Comparison of ENCODE assay signal across 11 mouse cellular contexts in the genomic region with DNA sequence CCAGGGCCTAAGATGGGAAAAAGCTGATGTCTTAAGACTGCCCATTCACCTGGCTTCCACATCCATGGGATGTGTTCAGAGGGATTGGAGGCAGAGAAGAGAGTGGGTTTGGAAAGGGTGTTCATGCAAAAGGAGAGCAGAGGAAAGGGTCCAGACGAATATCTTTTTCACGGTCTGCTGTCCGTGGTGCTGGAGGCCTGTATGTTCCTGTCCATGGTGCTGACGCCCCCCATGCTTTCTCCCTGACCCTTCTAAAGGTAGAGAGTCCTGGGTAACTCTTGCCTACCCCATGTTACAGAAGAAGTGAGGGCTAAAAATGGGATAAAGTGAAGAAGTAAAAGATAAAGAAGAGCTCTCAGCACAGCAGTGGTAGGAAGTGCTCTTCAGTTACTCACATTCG. TPM values are rescaled to one million over a fixed set of nuclear protein-coding genes. Genes with fewer than 3 reads are reported as not detected.
A peak's percentile ranks its signal among the peaks of the same experiment; 100 is the strongest.
DNase-seq lines count a peak whose midpoint lies in the region; ATAC-seq lines count a peak whose summit lies in the region.
"Had no signal": no experiment of that assay in that cellular context is flagged by ENCODE, and none has a peak within 500 bp of the region (broad histone marks: within the 10 kb centered on the region; RNA-seq: fewer than 3 reads in every experiment).

No protein-coding gene starts in this region.

- H3K9ac ChIP-seq in forebrain, embryonic 14.5 days (ENCODE audit: low read length): no peak overlapping the region
- no peak overlapping the region for H3K9ac ChIP-seq in forebrain, embryonic 13.5 days
- no peak overlapping the region for H3K9ac ChIP-seq in neural tube, embryonic 15.5 days (replicated peaks)
- H3K9ac ChIP-seq in embryonic facial prominence, embryonic 14.5 days (ENCODE audit: low read depth, low read length): no peak overlapping the region
- H3K9ac ChIP-seq: embryonic facial prominence, embryonic 13.5 days had no signal

- no peak for ATAC-seq in forebrain, embryonic 14.5 days
- ATAC-seq in forebrain, embryonic 13.5 days: no peak
- ATAC-seq in neural tube, embryonic 15.5 days (ENCODE audit: low FRiP score): no peak
- ATAC-seq in embryonic facial prominence, embryonic 14.5 days (ENCODE audit: low read depth): no peak
- ATAC-seq in frontal cortex, adult (ENCODE audit: low TSS enrichment): no peak
- ATAC-seq: intestine, embryonic 16.5 days had no signal

- H3K9me3 ChIP-seq in forebrain, embryonic 14.5 days (replicated peaks; ENCODE audit: control insufficient read depth, low read length): no peaks in the 10 kb centered on the region
- H3K9me3 ChIP-seq in forebrain, embryonic 13.5 days (replicated peaks): no peaks in the 10 kb centered on the region
- no peaks in the 10 kb centered on the region for H3K9me3 ChIP-seq in neural tube, embryonic 15.5 days (replicated peaks)
- no peaks in the 10 kb centered on the region for H3K9me3 ChIP-seq in embryonic facial prominence, embryonic 14.5 days (ENCODE audit: control insufficient read depth, low read length)
- H3K9me3 ChIP-seq: embryonic facial prominence, embryonic 13.5 days; megakaryocyte, embryonic 14.5 days had no signal

- 21% methylated on average over 5 of the region's 5 CpGs for WGBS in forebrain, embryonic 14.5 days
- 16% methylated on average over 5 of the region's 5 CpGs for WGBS in forebrain, embryonic 13.5 days
- 12% methylated on average over 5 of the region's 5 CpGs for WGBS in neural tube, embryonic 15.5 days
- 13% methylated on average over 5 of the region's 5 CpGs for WGBS in embryonic facial prominence, embryonic 14.5 days

- H3K27me3 ChIP-seq in forebrain, embryonic 14.5 days (replicated peaks; ENCODE audit: control insufficient read depth, insufficient read depth, low read length): no peaks in the 10 kb centered on the region
- no peaks in the 10 kb centered on the region for H3K27me3 ChIP-seq in forebrain, embryonic 13.5 days
- no peaks in the 10 kb centered on the region for H3K27me3 ChIP-seq in neural tube, embryonic 15.5 days (replicated peaks)
- H3K27me3 ChIP-seq in embryonic facial prominence, embryonic 14.5 days (replicated peaks; ENCODE audit: control insufficient read depth, insufficient read depth, low read length): no peaks in the 10 kb centered on the region
- H3K27me3 ChIP-seq: embryonic facial prominence, embryonic 13.5 days had no signal

- peaks cover 12% of the 10 kb centered on the region for H3K4me1 ChIP-seq in forebrain, embryonic 14.5 days (ENCODE audit: control insufficient read depth, insufficient read depth, low read length)
- peaks cover 34% of the 10 kb centered on the region for H3K4me1 ChIP-seq in forebrain, embryonic 13.5 days
- peaks cover 6% of the 10 kb centered on the region; the same call in 1 of the 2 replicates for H3K4me1 ChIP-seq in neural tube, embryonic 15.5 days
- H3K4me1 ChIP-seq in embryonic facial prominence, embryonic 14.5 days (ENCODE audit: control insufficient read depth, insufficient read depth, low read length): no peaks in the 10 kb centered on the region
- H3K4me1 ChIP-seq: megakaryocyte, embryonic 14.5 days had no signal

- H3K27ac ChIP-seq in forebrain, embryonic 14.5 days (ENCODE audit: low read depth, low read length): peak overlapping the region; percentile 9; the same call in 1 of the 2 replicates
- H3K27ac ChIP-seq in forebrain, embryonic 13.5 days: no peak overlapping the region; the same call in 1 of the 2 replicates
- no peak overlapping the region for H3K27ac ChIP-seq in neural tube, embryonic 15.5 days (replicated peaks)
- H3K27ac ChIP-seq in embryonic facial prominence, embryonic 14.5 days (replicated peaks; ENCODE audit: low read depth, low read length): no peak overlapping the region
- H3K27ac ChIP-seq: embryonic facial prominence, embryonic 13.5 days had no signal

- no peak for DNase-seq in forebrain, embryonic 14.5 days (ENCODE audit: low spot score)
- peak; percentile 40 for DNase-seq in neural tube, embryonic 10.5 days (ENCODE audit: extremely low spot score, low spot score)
- peak; percentile 26 for DNase-seq in embryonic facial prominence, embryonic 14.5 days (ENCODE audit: low spot score)
- peak; percentile 12 to 34 for DNase-seq in thymus, postnatal 36 days
- no peak for DNase-seq in right cerebral cortex, adult 18-20 months

- no peak overlapping the region for H3K4me2 ChIP-seq in forebrain, embryonic 14.5 days (ENCODE audit: low read length)
- no peak overlapping the region for H3K4me2 ChIP-seq in forebrain, embryonic 13.5 days
- no peak overlapping the region for H3K4me2 ChIP-seq in neural tube, embryonic 15.5 days
- no peak overlapping the region for H3K4me2 ChIP-seq in embryonic facial prominence, embryonic 14.5 days (ENCODE audit: low read depth, low read length)
- H3K4me2 ChIP-seq: embryonic facial prominence, embryonic 13.5 days had no signal

- H3K36me3 ChIP-seq in forebrain, embryonic 14.5 days (ENCODE audit: control insufficient read depth, insufficient read depth, low read length): 0 out of 2 replicates have a peak, but pooled peaks cover 7% of the 10 kb centered on the region
- H3K36me3 ChIP-seq in forebrain, embryonic 13.5 days (ENCODE audit: poor library complexity, severe bottlenecking): peaks cover 7% of the 10 kb centered on the region; the same call in 1 of the 2 replicates
- H3K36me3 ChIP-seq in neural tube, embryonic 15.5 days: no peaks in the 10 kb centered on the region
- no peaks in the 10 kb centered on the region for H3K36me3 ChIP-seq in embryonic facial prominence, embryonic 14.5 days (ENCODE audit: control insufficient read depth, insufficient read depth, low read length)
- H3K36me3 ChIP-seq: embryonic facial prominence, embryonic 13.5 days had no signal

- no peak overlapping the region for H3K4me3 ChIP-seq in forebrain, embryonic 14.5 days (ENCODE audit: low read depth, low read length)
- no peak overlapping the region for H3K4me3 ChIP-seq in forebrain, embryonic 13.5 days
- H3K4me3 ChIP-seq in neural tube, embryonic 15.5 days (replicated peaks): no peak overlapping the region
- H3K4me3 ChIP-seq in embryonic facial prominence, embryonic 14.5 days (ENCODE audit: low read depth, low read length): no peak overlapping the region
- H3K4me3 ChIP-seq: embryonic facial prominence, embryonic 13.5 days; megakaryocyte, embryonic 14.5 days had no signal

RNA-seq across cellular contexts. Expression of a gene that starts 22.6 kb away (rescaled TPM):
- 0.26 TPM in 1 of 2 replicates, not detected in the other for polyA plus RNA-seq in forebrain, embryonic 14.5 days (2014; fragmentation: Nextera tagmentation; extraction: Ambion mirVana)
- 0.15 and 0.24 TPM in 2 replicates for polyA plus RNA-seq in forebrain, embryonic 13.5 days (2015; fragmentation: Nextera tagmentation; extraction: Ambion mirVana)
- polyA plus RNA-seq in neural tube, embryonic 15.5 days (2015; fragmentation: Nextera tagmentation; extraction: Ambion mirVana): 0.05 and 0.20 TPM in 2 replicates
- polyA plus RNA-seq in embryonic facial prominence, embryonic 14.5 days (2014; fragmentation: Nextera tagmentation; extraction: Ambion mirVana): 0.14 TPM in 1 of 2 replicates, not detected in the other

RNA-seq across cellular contexts. Expression of a gene that starts 26.6 kb away (rescaled TPM):
- polyA plus RNA-seq in forebrain, embryonic 14.5 days (2014; fragmentation: Nextera tagmentation; extraction: Ambion mirVana): 53.6 and 77.2 TPM in 2 replicates
- polyA plus RNA-seq in forebrain, embryonic 13.5 days (2015; fragmentation: Nextera tagmentation; extraction: Ambion mirVana): 42.7 and 45.4 TPM in 2 replicates
- polyA plus RNA-seq in neural tube, embryonic 15.5 days (2015; fragmentation: Nextera tagmentation; extraction: Ambion mirVana): 86.3 and 95.4 TPM in 2 replicates
- 9.7 and 10.2 TPM in 2 replicates for polyA plus RNA-seq in embryonic facial prominence, embryonic 14.5 days (2014; fragmentation: Nextera tagmentation; extraction: Ambion mirVana)

RNA-seq across cellular contexts. Expression of a gene that starts 44.6 kb away (rescaled TPM):
- polyA plus RNA-seq in forebrain, embryonic 14.5 days (2014; fragmentation: Nextera tagmentation; extraction: Ambion mirVana): 5.4 and 8.0 TPM in 2 replicates
- polyA plus RNA-seq in forebrain, embryonic 13.5 days (2015; fragmentation: Nextera tagmentation; extraction: Ambion mirVana): 3.1 and 3.5 TPM in 2 replicates
- 3.6 and 4.5 TPM in 2 replicates for polyA plus RNA-seq in neural tube, embryonic 15.5 days (2015; fragmentation: Nextera tagmentation; extraction: Ambion mirVana)
- polyA plus RNA-seq in embryonic facial prominence, embryonic 14.5 days (2014; fragmentation: Nextera tagmentation; extraction: Ambion mirVana): 1.1 and 1.8 TPM in 2 replicates

RNA-seq across cellular contexts. Expression of a gene that starts 52.3 kb away (rescaled TPM):
- 1.3 and 2.0 TPM in 2 replicates for polyA plus RNA-seq in forebrain, embryonic 14.5 days (2014; fragmentation: Nextera tagmentation; extraction: Ambion mirVana)
- polyA plus RNA-seq in forebrain, embryonic 13.5 days (2015; fragmentation: Nextera tagmentation; extraction: Ambion mirVana): 1.7 and 2.0 TPM in 2 replicates
- polyA plus RNA-seq in neural tube, embryonic 15.5 days (2015; fragmentation: Nextera tagmentation; extraction: Ambion mirVana): 3.9 and 6.3 TPM in 2 replicates
- 2.3 and 4.5 TPM in 2 replicates for polyA plus RNA-seq in embryonic facial prominence, embryonic 14.5 days (2014; fragmentation: Nextera tagmentation; extraction: Ambion mirVana)

RNA-seq across cellular contexts. Expression of a gene that starts 52.4 kb away (rescaled TPM):
- 104 TPM in 2 replicates for polyA plus RNA-seq in forebrain, embryonic 14.5 days (2014; fragmentation: Nextera tagmentation; extraction: Ambion mirVana)
- polyA plus RNA-seq in forebrain, embryonic 13.5 days (2015; fragmentation: Nextera tagmentation; extraction: Ambion mirVana): 127 and 132 TPM in 2 replicates
- polyA plus RNA-seq in neural tube, embryonic 15.5 days (2015; fragmentation: Nextera tagmentation; extraction: Ambion mirVana): 110 and 123 TPM in 2 replicates
- 102 and 110 TPM in 2 replicates for polyA plus RNA-seq in embryonic facial prominence, embryonic 14.5 days (2014; fragmentation: Nextera tagmentation; extraction: Ambion mirVana)

Comparison
In these comparisons a context has a peak if more than half of its experiments do, and no peak if none do; other contexts are left out.
1. DNase-seq: peak in neural tube, embryonic 10.5 days (single experiment), embryonic facial prominence, embryonic 14.5 days (single experiment) and thymus, postnatal 36 days (2 of 2); none in forebrain, embryonic 14.5 days (single experiment) and right cerebral cortex, adult 18-20 months (single experiment).